Mouse (Mus musculus) embryonic facial prominence, embryonic 15.5 days (tissue): Measurements from ENCODE around the gene AW011738. TPM values are rescaled to one million over a fixed set of nuclear protein-coding genes. Genes with fewer than 3 reads are reported as not detected.

ENCODE experiments used
- ATAC-seq: fragments of 200-750 bp; cut with Nextera tagmentation; 2 replicates; pipeline ENCODE4 v1.8.0; 2017; ENCODE audit warnings: low read depth, moderate TSS enrichment; ENCODE audit not compliant: insufficient number of reproducible peaks, low FRiP score, low TSS enrichment
- H3K27ac ChIP-seq: fragments of 300-500 bp; sonication (generic); replicated peaks from 2 replicates; pipeline ENCODE4 v1.5.1; 2015; ENCODE audit warnings: mild to moderate bottlenecking, inconsistent platforms
- H3K27me3 ChIP-seq: fragments of 300-500 bp; sonication (generic); 2 replicates; pipeline ENCODE4 v1.6.1; 2015; ENCODE audit warnings: inconsistent platforms
- H3K36me3 ChIP-seq: fragments of 300-500 bp; sonication (generic); 2 replicates; pipeline ENCODE4 v1.6.1; 2015; ENCODE audit warnings: mild to moderate bottlenecking, inconsistent platforms
- H3K4me1 ChIP-seq: fragments of 300-500 bp; sonication (generic); 2 replicates; pipeline ENCODE4 v1.6.1; 2015; ENCODE audit warnings: inconsistent platforms
- H3K4me2 ChIP-seq: fragments of 300-500 bp; sonication (generic); replicated peaks from 2 replicates; pipeline ENCODE4 v1.6.1; 2015; ENCODE audit warnings: mild to moderate bottlenecking, inconsistent platforms
- H3K4me3 ChIP-seq: fragments of 300-500 bp; sonication (generic); replicated peaks from 2 replicates; pipeline ENCODE4 v1.5.1; 2015; ENCODE audit warnings: mild to moderate bottlenecking, inconsistent platforms
- H3K9ac ChIP-seq: fragments of 300-500 bp; sonication (generic); 2 replicates; pipeline ENCODE4 v1.6.1; 2015; ENCODE audit warnings: inconsistent platforms
- H3K9me3 ChIP-seq: fragments of 300-500 bp; sonication (generic); replicated peaks from 2 replicates; pipeline ENCODE4 v1.6.1; 2016; ENCODE audit warnings: inconsistent platforms
- WGBS: fragments of 180-500 bp; shearing (Covaris S2); methylation state at CpG from one replicate; pipeline ENCODE4 v1.1.7; 2015; 5-methylcytosine and 5-hydroxymethylcytosine counted together
- polyA plus RNA-seq: library from polyadenylated mRNA; unstranded; fragments of >200 nt; fragmentation: Nextera tagmentation; extraction: Ambion mirVana; gene quantifications from 2 replicates; pipeline ENCODE4 v1.2.1, GENCODE M21; 2015

The AW011738 gene
- polyA plus RNA-seq, 1 experiment from 2014 or later, result 3.6 TPM

DNA sequence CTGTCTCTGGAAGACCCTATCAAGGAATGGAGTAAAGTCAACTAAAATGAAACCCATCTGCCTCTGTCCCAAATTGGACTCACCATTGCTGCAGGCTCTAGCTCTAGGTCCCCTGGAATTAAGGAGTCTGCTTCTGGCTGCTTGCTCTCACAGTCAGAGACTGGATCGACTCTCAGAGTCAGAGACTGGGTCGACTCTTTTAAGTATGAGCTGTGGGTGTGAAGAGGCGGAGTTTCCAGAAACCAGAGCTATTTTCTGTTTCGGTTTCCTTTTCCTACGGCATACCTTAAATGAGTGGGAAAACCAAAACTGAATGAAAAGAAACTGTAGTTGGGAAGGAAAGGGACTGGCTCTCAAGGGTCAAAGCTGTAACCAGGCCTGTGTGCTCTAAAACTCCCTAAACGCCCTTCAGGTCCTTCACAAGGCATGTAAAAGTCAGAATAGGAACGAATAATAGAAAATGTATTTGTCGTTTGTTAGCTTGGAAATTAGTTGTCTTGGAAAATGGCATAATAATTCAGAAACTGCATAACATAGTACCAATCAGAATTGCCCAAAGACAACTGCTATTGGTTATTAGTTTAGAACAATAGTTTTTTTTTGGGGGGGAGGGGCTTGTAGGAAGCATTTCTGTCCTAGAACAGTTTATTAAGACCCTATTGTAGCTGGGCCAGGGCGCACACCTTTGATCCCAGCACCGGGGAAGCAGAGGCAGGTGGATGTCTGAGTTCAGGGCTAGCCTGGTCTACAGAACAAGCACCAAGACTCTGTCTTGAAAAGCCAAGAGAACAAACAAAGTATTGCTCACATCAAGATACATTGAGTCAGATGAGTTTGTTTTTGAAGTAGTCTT lies 2.3 kb upstream of the AW011738 start, which contains the start of gene Isg15:
TSS of gene Isg15 (minus strand) at position 196 of the 853 bp plus-strand sequence.
- Histone ChIP-seq H3K4me1 (peaks cover 40% of the 10 kb centered on the region), H3K27ac (no peak within 1 kb of the TSS), H3K9ac (no peak within 1 kb of the TSS), H3K36me3 (no peaks in the 10 kb centered on the region), H3K4me3 (no peak within 1 kb of the TSS), H3K4me2 (no peak within 1 kb of the TSS), H3K9me3 (no peaks in the 10 kb centered on the region), H3K27me3 (peaks cover 6% of the 10 kb centered on the region)
- no peak for ATAC-seq
- 58% methylated on average over 10 of the region's 10 CpGs for WGBS

DNA sequence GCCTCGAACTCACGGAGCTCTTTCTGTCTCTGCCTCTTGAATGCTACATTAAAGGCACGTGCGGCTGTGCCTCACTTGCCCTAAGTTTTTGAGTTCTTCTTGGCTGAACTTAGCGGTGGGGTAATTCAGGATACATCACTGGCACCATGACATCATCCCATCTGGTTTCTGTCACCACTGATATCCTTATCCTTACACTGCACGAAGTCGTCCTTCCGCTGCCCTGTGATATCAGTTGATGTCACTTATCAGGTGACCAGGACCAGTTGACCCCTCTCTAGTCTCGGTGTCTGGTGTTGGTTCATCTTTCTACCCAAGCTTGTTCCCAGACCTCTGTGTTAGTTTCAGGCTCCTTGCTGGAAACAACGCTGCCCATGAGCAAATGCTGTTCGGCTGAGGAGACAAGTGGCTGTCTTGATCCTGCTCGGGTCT lies 626 bp upstream of the AW011738 start:
- no peaks in the 10 kb centered on the region for H3K36me3 ChIP-seq
- H3K9me3 ChIP-seq, result no peaks in the 10 kb centered on the region
- ATAC-seq, result no peak

DNA sequence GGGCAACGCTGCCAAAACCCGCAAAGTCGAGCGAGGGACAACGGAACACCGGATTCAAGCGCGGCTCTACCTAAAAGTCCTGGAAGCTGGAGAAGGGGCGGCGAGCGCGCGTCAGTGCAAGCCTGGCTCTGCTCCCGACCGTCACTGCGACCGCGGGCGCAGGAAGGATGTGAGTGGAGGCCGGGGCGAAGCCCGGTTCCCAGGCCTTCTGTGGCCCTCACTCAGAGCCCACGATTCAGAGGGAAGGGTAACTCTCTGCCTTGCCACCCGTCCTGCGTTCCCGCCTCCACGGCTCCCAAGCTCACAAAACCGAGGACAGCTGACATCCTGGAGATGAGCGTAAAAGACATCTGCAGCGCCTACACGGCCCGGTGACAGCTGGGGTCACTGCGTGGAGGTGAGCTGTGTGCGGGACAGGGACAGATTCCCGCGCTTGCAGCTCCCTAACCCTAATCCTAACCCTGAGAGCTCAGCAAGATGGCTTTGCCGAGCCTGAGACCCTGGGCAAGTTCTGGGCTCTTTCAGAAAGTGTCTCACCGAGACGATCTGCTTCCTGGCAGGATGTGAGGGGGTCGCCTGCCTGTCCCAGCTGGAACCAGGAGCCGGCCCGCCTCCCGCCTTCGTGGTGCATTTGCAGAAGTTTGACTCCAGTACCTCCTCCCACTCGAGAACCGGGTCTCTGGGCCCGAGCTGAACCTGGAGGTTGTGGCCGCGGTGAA lies 468 bp downstream of the AW011738 start:
- H3K9me3 ChIP-seq, result no peaks in the 10 kb centered on the region
- WGBS, result under 1% methylated on average over 49 of the region's 49 CpGs
- H3K4me3 ChIP-seq, result peak overlapping the region; percentile 52
- H3K27me3 ChIP-seq, result peaks cover 6% of the 10 kb centered on the region
- 0 out of 2 replicates have a peak, but pooled peaks have one; percentile 27 for ATAC-seq
- H3K36me3 ChIP-seq, result no peaks in the 10 kb centered on the region
- H3K4me1 ChIP-seq, result peaks cover 26% of the 10 kb centered on the region
- peak overlapping the region; percentile 54 for H3K9ac ChIP-seq
- H3K27ac ChIP-seq, result peak overlapping the region; percentile 34; the same call in 1 of the 2 replicates
- H3K4me2 ChIP-seq, result peak overlapping the region; percentile 93

More for the DNA sequence above, 626 bp upstream of the AW011738 start:
- H3K4me2 ChIP-seq, result peak overlapping the region; percentile 93
- H3K9ac ChIP-seq, result no peak overlapping the region
- peaks cover 29% of the 10 kb centered on the region for H3K4me1 ChIP-seq
- WGBS, result 39% methylated on average over 12 of the region's 12 CpGs
- peaks cover 6% of the 10 kb centered on the region for H3K27me3 ChIP-seq
- no peak overlapping the region for H3K27ac ChIP-seq
- peak overlapping the region; percentile 52 for H3K4me3 ChIP-seq

DNA sequence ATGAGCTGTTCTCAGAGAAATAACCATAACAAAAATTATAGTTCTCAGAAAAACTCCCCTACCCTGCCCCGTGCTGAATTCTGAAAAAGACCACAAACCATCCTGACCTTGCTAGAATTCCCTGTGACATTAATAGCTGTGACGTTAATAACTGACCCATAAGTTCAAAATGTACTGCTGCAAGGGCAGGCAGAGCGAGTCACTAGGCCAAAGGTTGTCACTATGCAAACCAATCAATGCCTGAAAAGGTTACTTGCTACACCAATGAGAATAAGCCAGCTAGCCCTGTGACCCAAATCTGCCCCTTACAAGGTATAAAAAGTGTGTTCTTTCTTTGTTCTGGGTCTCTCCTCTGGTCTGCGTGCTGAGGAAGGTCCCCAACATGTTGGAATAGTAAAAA lies 5.8 kb downstream of the AW011738 start:
- H3K27ac ChIP-seq, result no peak overlapping the region
- H3K36me3 ChIP-seq, result no peaks in the 10 kb centered on the region
- WGBS, result 80% methylated on average over 4 of the region's 4 CpGs
- H3K9me3 ChIP-seq, result no peaks in the 10 kb centered on the region
- no peak overlapping the region for H3K9ac ChIP-seq
- H3K4me2 ChIP-seq, result no peak overlapping the region
- ATAC-seq, result no peak
- H3K4me3 ChIP-seq, result no peak overlapping the region
- peaks cover 11% of the 10 kb centered on the region for H3K4me1 ChIP-seq
- H3K27me3 ChIP-seq, result peaks cover 6% of the 10 kb centered on the region

DNA sequence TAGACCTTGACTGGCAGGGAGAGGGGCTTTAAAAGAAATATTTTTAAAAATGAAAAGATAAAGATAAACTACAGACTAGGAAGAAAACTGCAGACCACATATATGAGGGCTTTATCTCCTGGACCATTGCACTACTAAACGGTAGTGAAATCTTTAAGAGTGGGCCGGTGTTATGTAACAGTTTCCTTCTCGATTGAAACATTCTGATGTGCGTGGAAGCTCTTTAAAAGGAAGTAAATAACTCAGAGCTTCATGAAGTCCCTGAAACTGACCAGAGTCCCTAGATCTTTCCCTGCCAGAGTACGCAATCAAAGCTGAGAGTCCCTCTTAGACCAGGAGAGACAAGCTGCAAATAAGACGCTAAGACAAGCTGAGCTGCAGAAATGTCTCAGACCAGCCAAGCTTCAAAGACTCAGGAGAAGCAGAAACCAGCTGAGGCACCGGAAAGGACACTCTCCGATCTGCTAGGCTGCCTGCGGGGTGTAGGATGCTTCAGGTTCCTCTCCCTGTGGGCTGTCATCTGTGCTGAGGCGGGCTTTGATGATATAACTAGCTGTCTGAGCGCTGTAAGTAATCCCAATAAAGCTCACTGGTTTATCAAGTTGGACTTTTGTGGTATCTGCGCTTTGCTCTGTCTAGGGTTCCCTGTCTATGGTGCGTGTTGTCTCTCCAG lies 7.0 kb downstream of the AW011738 start:
- Histone ChIP-seq H3K27ac (no peak overlapping the region), H3K4me3 (no peak overlapping the region), H3K9me3 (no peaks in the 10 kb centered on the region), H3K4me1 (no peaks in the 10 kb centered on the region), H3K9ac (no peak overlapping the region), H3K4me2 (no peak overlapping the region), H3K27me3 (no peaks in the 10 kb centered on the region), H3K36me3 (no peaks in the 10 kb centered on the region)
- no peak for ATAC-seq
- WGBS, result 68% methylated on average over 13 of the region's 13 CpGs

DNA sequence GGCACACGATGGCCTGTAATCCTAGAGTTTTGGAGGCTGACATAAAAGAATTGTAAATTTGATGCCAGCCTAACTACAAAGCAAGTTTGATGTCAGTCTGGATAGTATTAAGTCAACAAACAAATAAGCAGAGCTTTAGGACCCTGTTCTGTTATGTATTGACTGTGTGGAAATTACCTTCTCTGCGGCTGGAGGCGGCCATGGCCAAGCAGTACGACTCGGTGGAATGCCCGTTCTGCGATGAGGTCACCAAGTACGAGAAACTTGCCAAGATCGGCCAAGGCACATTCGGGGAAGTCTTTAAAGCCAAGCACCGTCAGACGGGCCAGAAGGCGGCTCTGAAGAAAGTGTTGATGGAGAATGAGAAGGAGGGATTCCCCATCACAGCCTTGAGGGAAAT lies 10.0 kb downstream of the AW011738 start:
- no peak overlapping the region for H3K27ac ChIP-seq
- H3K4me1 ChIP-seq, result no peaks in the 10 kb centered on the region; the same call in 1 of the 2 replicates
- no peak overlapping the region for H3K9ac ChIP-seq
- ATAC-seq, result no peak
- H3K4me2 ChIP-seq, result no peak overlapping the region
- WGBS, result 88% methylated on average over 13 of the region's 13 CpGs
- H3K27me3 ChIP-seq, result no peaks in the 10 kb centered on the region
- H3K9me3 ChIP-seq, result no peaks in the 10 kb centered on the region
- no peaks in the 10 kb centered on the region for H3K36me3 ChIP-seq
- no peak overlapping the region for H3K4me3 ChIP-seq

DNA sequence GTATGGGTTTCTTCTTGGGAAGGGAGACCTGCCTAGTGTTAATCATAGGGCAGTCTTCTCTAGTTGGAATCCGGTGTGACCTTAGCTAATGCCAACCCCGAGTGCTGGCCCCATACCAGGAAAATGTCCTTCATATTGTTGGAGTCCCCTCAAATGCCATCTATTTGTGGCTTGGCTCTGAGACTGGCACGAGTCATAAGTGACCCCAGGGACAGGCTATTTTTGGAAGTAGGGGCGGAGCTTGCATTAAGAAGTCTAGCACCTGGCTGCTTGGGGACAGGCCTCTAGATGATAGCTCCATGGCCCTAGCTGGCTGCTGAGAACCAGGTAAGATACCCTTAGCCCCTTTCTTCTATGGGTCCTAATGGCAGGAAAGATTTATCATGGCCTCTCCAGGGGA lies 12.5 kb downstream of the AW011738 start, which contains the start of gene Perm1:
TSS of gene Perm1 (plus strand) at position 220 of the 400 bp plus-strand sequence.
- ATAC-seq, result no peak
- H3K4me2 ChIP-seq, result no peak within 1 kb of the TSS
- H3K4me1 ChIP-seq, result no peaks in the 10 kb centered on the region; the same call in 1 of the 2 replicates
- H3K9me3 ChIP-seq, result no peaks in the 10 kb centered on the region
- H3K27me3 ChIP-seq, result no peaks in the 10 kb centered on the region
- no peak within 1 kb of the TSS for H3K9ac ChIP-seq
- WGBS, result 62% methylated on average over 4 of the region's 4 CpGs
- H3K4me3 ChIP-seq, result no peak within 1 kb of the TSS
- no peak within 1 kb of the TSS for H3K27ac ChIP-seq
- H3K36me3 ChIP-seq, result no peaks in the 10 kb centered on the region

DNA sequence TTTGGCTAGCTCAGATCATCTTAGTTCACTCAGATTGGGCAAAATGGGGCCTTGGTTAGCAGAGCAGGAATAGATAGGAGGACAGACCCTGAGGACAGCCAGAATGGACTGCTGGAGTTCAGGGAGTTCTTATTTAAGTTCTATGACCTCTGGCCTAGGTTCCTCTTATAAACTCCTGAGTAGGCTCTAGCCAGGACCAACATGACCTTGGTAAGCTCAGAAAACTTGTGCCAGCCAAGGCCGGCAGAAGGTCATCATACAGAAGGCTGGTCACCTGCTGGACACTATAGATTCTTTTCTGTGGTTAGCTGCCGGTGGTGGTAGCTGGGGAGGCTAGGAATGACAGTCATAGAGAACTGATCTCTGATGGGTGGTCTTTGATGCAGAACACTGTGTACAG lies 13.1 kb downstream of the AW011738 start:
- Histone ChIP-seq H3K36me3 (no peaks in the 10 kb centered on the region), H3K27me3 (no peaks in the 10 kb centered on the region), H3K9ac (no peak overlapping the region), H3K4me1 (no peaks in the 10 kb centered on the region; the same call in 1 of the 2 replicates), H3K4me2 (no peak overlapping the region), H3K4me3 (no peak overlapping the region), H3K9me3 (no peaks in the 10 kb centered on the region), H3K27ac (no peak overlapping the region)
- 83% methylated on average over 2 of the region's 2 CpGs for WGBS
- ATAC-seq, result no peak

DNA sequence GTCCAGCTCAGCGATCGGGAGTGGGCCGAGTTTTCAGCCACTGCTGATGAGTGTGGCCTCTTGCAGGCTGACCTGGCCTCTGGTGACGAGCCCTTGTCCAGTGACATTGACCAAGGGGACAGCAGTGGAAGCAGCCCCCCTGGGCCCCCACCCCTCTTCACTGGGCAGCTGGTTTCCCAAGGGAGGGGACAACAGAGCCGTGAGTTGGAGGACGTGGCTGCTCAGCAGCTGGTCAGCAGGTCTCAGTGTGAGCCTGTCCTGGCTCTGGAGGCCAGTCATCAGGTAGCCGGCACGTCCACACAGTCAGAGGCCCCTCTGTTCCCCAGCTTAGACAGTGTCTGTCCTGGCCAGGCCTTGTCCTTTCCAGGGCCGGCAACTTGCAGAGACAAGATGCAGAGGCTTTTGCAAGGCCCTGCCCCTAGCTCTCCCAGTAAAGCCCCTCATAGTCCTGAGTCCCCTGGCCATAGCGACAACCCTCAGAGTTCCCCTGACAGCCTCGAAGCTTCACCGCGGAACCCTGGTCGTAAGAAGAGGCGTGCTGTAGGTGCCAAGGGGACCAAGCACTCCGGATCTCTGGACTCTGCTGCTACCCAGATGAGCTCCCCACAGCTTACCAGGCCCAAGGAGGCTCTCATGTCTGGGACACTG lies 14.0 kb downstream of the AW011738 start:
- ATAC-seq, result peak; percentile 52; the same call in 1 of the 2 replicates

DNA sequence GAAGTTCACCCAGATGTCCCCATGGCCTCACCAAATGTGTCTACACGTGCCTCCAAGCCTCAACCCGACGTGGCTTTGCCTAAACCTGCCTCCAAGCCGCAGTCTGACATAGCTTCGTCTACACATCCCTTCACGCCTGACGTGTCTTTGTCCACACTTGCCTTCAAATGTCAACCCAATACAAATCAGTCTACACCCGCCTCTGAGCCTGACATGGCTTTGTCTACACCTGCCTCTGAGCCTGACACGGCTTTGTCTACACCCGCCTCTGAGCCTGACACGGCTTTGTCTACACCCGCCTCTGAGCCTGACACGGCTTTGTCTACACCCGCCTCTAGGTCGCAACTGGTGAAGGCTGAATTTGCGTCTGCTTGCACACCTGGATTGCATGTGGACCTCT lies 14.7 kb downstream of the AW011738 start:
- Histone ChIP-seq H3K4me3 (no peak overlapping the region), H3K9me3 (no peaks in the 10 kb centered on the region), H3K27ac (no peak overlapping the region), H3K4me2 (no peak overlapping the region), H3K36me3 (peaks cover 9% of the 10 kb centered on the region), H3K27me3 (no peaks in the 10 kb centered on the region), H3K4me1 (no peaks in the 10 kb centered on the region; the same call in 1 of the 2 replicates), H3K9ac (no peak overlapping the region)
- no peak for ATAC-seq
- WGBS, result 68% methylated on average over 16 of the region's 16 CpGs

More for the DNA sequence above, 14.0 kb downstream of the AW011738 start:
- Histone ChIP-seq H3K4me1 (no peaks in the 10 kb centered on the region; the same call in 1 of the 2 replicates), H3K4me2 (no peak overlapping the region), H3K4me3 (no peak overlapping the region), H3K36me3 (peaks cover 2% of the 10 kb centered on the region; the same call in 1 of the 2 replicates), H3K9ac (no peak overlapping the region), H3K27me3 (no peaks in the 10 kb centered on the region), H3K9me3 (no peaks in the 10 kb centered on the region), H3K27ac (no peak overlapping the region)
- 76% methylated on average over 16 of the region's 16 CpGs for WGBS
